Mouse (Mus musculus): ENCODE data around the gene Scn8a.

Scn8a gene

DNA sequence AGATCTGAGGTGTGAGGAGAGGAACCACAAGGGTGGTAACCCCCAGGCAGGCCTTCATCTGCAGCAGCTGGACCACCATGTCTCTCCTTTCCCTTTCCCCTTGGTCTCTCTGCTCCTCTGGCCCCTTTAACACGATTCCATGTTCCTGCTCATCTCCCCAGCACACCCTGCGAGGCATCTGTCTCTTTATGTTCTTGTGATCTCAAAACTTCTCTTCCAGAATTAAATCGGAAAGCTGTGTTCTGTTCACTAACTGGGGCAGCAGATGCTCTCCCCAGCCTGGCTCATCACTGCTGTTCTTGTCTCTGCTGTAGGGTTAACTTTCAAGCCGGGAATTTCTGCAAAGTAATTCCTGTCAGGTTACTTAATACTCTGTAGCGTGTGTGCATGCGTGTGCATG lies 91.3 kb downstream of the Scn8a start:
- DNase-seq: peak; percentile 84

DNA sequence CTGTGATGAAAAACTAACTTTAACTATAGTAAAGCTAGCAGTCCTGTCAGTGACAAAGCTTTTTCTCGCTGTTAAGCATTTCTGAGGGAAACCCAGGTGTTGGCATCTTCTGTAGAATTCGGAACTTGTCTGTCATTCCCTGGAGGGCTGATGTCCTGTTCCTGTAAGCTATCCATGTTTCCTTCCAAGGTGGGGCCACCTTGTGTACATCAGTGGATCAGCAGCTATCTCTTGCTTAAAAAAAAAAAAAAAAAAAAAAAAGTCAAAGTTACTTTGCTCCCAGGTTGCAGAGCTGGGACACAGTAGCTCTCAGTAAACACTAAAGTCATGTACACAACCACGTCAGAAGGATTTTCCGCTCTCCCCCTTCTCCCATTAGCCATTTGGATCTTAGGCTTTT lies 91.9 kb downstream of the Scn8a start:
- no peak for DNase-seq

DNA sequence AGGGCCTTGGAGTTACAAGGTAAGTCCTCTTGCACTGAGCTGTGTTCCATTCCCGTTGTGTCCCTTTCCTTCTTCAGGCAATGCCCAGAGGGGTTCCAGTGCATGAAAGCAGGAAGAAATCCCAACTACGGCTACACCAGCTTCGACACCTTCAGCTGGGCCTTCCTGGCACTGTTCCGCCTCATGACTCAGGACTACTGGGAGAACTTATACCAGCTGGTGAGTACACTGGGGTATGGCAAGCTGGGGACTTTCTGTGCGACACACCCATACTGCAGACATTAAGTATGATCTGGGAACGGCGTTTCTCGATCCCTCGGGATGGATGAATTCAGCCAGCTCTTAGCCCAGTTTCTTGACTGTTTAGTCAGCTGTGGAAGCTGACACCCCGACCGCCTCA lies 101.8 kb downstream of the Scn8a start:
- DNase-seq: peak; percentile 72

DNA sequence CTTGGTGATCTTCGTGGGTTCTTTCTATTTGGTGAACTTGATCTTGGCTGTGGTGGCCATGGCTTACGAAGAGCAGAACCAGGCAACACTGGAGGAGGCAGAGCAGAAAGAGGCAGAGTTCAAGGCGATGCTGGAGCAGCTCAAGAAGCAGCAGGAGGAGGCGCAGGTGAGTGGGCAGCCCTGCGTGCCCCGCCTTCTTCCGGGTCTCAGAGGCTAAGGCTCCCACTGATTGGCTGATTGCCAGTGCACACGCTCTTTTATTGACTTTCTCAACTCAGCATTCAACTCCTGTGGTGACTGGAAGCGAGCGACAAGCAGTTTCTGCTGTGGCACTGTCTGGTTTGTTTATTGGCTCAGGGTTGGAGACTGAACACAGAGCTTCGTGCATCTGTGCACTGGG lies 103.1 kb downstream of the Scn8a start:
- DNase-seq: no peak

DNA sequence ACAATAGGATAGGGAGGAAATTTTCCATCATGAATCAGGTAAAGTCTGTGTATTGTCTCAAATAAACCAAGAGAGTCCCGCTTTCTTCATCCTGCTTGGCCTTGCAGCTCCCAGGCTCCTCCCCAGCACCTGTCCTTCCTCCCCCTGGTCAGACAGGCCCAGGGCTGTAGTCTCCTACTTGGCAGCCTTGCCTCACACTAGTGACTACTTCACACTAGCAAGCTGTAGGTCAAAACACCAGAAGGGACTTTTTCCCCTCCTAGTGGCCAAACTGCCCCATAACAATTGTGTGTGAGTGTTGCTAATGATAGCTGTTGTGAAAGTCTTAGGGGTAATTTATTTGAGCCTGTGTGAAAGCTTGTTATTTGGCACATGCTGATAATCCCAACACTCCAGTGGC lies 105.0 kb downstream of the Scn8a start:
- no peak for DNase-seq

DNA sequence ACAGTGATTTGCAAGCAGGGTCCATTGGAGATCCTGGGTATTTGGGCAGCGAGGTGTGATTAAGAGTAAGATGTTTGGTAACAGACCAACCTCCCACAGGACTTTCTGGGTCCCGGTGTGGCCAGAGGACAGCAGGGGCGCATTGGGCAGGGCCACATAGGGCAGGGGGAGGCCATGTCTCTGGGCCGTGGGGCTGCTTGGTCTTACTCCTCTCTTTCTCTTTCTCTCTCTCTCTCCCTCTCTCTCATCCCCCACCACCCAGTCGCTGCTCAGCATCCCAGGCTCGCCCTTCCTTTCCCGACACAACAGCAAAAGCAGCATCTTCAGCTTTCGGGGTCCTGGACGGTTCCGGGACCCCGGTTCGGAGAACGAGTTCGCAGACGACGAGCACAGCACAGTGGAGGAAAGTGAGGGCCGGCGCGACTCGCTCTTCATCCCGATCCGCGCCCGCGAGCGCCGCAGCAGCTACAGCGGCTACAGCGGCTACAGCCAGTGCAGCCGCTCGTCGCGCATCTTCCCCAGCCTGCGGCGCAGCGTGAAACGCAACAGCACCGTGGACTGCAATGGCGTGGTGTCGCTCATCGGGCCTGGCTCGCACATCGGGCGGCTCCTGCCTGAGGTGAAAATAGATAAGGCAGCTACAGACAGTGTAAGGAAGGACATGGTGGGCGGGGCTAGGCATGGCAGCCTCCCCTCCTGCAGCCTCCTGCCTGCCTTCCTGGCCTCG lies 113.9 kb downstream of the Scn8a start:
- no peak for DNase-seq

DNA sequence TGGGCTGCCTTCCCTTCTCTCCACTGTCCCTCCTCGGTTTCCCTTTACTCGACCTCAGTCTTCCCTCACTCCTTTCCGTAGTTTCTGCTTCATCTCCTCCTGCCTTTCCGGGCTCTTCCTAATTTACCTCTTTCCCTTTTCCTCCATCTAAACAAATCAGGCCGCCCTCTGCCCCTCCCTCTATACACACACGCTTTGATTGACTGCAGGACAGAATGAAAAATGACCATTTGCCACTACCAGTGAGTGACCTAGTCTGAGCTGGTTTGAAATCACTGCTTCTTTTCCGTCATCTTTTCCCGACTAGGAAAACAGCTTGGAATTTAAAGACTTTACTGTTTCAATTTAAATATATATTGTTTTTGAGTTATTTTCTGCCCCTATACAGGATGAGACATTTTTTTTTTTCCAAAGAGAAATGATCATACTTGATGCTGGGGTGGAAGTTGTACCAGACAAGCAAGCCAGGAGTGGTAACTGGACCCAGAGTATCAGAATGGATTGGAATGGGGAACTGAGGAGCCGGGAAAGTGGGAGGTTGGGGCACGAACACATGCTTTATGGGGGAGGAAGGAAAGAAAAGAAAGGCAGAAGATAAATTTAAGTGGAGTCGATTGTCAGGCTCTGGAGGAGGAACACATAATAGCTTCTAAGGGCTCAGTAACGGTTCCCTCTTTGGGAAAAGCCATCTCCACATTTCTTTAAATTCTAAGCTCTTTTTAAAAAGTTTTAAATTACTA lies 114.7 kb downstream of the Scn8a start:
- no peak for DNase-seq

DNA sequence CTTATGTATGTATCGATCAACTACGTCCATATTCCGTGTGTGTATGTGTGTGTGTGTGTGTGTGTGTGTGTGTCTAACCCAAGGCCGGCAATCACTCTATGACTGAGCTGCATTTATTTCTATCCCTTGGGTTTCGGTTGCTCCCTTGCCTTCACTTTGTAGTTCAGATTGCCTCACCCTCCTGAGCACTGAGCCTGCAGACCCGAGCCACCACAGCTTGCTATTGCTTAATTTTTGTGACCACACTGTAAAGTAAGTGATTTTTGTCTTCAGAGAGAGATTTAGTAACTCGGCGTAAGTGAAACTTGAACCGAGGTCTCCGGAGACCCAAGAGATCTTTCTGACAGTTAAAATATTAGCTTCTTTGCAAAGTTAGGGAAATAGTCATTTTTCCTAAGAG lies 116.8 kb downstream of the Scn8a start:
- no peak for DNase-seq

DNA sequence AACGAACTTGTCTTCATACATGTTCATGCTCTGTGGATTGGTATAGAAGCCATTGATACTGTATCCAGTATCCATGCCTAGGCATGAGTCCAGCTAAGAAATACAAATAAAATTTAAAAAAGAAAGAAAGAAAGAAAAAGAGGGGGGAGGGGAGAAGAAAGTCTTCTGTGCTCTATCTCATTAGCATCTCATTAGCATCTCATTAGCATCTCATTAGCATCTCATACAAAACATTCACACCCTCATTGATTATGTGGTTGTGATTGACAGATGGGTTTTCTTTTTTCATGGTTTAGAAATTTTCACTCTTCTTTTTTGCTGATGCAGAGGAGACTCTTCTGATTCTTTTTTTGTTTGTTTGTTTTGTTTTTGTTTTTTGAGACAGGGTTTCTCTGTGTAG lies 117.4 kb downstream of the Scn8a start:
- no peak for DNase-seq

DNA sequence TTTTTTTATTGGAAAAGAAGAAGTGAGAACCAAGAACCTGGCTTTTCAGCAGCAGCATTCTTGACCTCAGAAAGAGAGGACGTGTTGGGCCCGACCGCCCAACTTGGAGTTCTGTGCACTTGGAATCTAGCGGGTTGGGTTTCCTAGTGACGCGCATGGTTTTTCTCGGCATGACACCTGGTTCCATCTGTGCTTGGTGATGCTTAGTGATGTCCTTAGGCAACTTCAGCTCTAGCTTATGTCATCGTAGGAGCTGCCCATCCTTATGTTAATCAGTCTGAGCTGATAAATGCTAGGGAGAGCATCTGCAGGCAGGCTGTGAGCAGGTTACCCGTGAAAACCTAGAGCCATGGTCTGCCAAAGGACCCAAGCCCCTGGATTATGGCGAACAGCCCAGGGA lies 120.6 kb downstream of the Scn8a start:
- DNase-seq: peak; percentile 48

DNA sequence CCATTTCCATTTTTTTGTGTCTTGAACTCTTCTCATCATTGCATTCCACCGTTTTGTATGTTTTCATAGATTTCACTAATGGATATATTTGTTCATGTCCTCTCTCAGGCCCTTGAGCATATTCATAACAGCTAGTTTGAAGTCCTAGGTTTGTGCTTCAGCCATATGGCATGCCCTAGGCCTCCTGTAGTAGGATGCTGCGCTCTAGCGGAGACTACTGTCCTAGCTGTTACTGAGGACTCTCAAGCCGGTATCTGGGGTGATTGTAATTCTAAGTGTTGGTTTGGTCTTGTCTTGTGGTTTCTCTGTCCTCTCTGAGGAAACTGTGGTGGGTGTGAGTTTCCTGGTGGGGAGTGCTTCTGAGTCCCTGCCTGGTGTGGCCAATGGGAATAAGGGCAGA lies 127.4 kb downstream of the Scn8a start:
- no peak for DNase-seq

DNA sequence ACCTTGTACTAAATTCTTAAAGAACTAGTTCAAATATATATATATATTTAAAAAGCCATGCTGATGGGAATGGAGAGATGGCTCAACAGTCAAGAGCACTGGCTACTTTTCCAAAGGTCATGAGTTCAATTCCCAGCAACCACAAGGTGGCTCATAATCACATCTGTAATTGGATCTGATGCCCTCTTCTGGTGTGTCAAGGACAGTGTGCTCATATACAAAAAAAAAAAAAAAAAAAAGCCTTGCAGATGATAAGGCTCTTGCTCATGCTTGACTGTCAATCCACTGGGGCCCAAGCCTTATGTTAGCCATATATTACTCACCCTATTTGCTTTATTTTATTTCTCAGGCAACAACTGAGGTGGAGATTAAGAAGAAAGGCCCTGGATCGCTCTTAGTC lies 132.0 kb downstream of the Scn8a start:
- no peak for DNase-seq

DNA sequence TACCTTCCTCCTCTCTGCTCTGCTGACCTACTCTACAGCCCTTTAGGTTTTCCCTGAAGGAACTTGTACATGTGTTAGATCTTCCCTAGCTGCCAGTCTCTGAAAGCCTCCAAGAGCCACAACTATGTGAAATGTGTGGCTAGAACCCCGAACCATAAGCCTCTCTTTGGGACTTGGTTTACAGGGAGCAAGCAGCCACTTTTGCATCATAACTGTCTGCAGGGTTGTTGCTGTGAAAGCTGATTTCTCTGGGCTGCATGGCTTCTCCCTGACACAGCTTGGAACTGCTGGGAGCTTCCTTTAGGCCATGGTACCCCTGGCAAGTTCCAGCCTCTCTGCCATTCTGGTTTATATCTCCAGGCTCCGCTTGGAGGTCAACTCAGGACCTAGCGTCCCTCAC lies 132.8 kb downstream of the Scn8a start:
- no peak for DNase-seq

DNA sequence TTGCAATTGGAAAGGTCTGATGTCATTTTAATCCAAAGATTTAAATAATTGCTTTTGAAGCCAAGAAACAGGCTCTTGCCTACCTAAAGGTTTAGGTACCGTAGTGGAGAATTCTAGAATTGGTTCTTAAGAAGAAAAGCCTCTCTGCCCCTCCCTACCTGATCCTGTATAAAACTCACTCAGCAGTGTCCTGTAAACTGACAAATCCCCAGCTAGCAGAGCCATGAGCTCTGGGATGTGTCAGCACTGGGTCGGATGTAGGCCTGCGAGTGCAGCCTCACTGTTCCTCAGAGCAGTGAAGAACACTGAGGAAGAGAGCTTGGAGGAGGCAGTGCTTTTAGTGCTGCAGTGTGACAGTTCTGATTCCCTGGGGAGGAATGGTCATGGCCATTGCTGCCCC lies 134.9 kb downstream of the Scn8a start:
- DNase-seq: no peak

DNA sequence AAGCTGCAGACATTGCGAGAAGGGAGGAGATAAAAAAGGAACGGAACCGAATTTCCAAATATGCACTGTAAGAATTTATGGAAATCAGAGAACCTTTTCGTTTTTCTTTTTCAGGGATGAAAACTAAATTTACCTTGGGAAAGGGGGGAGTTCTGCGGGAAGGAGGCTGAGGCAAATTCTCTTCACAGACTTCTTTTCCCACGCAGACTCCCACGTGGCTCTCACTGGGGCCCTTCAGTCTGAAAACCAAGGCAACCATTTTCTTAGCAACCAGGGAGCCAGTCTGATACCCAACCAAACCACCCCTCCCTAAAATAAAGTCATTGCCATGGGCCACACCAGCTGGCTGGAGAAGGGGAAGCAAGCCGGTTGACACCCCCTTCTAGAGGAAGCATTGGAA lies 136.1 kb downstream of the Scn8a start:
- DNase-seq: peak; percentile 53

DNA sequence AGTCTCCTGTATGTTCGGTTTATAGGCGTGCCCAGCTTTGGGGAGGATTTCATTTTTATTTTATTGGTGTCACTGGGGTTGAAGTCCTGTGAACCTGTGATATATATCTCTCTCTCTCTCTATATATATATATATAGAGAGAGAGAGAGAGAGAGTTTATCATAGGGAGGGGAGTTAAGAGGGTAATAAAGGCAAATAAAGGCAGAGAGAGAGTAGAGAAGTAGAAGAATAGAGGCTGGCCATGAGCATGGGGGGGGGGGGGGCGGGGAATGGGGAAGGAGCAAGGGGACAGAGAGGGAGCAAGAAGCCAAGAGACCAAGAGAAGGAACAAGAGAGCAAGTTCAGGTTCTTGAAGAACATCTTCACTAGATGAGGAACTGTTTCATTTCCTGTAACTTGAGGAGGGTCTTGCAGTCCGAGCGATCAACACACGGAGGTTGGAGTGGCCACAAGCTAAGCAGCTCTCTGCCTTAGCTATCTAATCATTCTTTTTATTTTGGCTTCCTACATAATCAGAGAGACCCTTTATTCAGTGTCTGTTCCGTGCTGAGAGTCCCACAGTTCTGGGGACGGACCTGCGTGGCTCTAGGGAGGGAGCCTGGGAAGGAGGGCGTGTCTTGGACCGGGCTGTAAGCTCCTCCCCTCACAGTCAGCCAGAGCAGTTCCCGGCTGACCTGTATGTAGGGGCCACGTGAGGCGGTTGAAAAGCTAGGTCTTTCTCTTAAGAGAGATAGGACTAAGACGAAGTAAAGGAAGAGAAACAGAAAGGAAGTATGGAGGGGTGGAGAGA lies 136.8 kb downstream of the Scn8a start:
- no peak for DNase-seq

DNA sequence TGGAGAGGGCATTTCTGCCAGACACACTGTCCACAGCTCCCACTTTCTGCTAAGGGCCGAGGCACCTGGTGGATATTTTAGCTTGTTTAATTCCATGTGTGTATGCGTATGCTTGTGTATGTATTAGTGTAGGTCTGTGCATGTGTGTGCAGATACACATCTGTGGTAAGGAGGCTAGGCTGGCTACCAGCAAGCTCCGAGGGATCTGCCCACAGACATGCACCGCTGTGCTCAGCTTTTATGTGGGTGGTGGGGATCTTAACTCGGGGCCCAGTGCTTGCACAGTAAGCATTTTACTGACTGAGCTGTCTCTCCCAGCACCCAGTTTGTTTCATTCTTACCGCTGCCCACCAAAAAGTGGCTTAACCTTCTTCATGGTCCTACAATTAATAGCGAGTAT lies 137.6 kb downstream of the Scn8a start:
- peak; percentile 39 for DNase-seq

DNA sequence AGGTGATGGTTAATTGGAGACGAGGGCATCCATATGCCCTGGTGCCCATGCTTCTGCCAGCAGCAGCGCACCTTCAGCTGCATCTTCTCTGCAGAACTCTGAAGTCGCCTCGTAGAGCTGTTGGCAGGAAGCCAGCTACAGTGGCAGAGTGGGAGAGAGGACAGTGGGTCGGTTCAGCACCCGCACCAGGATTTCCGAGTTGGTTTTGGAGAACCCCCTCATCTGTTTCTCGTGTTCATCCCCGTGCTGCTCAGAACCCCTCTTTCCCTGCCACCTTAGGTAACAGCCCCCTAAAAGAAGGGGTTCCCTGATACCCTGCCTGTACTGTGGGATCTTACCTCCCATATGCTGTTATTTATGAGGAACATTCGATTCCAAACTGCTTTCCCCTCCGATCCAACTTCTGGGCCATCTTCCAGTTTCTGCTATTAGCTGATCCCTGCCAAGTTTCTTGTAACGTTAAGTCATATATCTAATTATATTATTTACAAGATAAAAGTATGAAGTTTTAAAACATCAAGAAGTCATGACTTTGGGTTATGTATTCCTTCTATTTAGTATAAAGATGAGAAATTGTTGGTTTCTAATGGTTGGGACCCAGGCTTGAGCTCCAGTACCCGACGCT lies 138.8 kb downstream of the Scn8a start:
- peak; percentile 42 for DNase-seq

DNA sequence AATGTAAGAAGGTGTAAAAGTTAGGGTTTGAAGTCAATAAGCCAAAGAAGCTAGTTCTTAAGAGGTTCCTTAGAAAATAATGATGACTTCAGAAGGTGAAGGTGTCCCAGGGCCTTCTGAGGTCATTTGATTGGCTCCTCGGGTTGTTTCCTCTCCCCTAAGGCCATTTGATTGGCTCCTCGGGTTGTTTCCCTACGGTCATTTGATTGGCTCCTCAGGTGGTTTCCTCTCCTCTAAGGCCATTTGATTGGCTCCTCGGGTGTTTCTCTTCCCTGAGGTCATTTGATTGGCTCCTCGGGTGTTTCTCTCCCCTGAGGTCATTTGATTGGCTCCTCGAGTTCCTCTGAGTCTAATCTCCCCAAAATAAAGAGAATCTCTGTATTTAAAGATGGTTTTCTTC lies 141.7 kb downstream of the Scn8a start:
- DNase-seq: no peak

DNA sequence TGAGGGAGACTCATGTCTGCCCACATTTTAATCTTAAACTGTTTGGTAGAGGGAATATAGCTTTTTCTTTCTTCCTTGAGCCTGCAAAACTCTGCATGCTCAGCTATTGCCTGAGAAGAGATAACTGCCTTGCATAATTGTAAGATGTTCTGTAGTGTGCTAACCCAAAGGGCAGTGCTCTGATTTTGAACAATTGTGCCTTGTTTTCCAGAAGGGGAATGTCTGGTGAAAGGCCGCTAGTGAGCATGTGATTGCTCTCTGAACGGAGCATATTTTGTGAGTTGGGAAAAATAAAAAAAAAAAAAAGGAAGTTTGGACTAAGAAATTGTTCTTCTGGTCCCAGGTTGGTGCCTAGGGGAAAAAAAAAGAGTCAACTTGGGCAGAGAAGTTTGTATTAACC lies 159.3 kb downstream of the Scn8a start:
- DNase-seq: no peak

DNA sequence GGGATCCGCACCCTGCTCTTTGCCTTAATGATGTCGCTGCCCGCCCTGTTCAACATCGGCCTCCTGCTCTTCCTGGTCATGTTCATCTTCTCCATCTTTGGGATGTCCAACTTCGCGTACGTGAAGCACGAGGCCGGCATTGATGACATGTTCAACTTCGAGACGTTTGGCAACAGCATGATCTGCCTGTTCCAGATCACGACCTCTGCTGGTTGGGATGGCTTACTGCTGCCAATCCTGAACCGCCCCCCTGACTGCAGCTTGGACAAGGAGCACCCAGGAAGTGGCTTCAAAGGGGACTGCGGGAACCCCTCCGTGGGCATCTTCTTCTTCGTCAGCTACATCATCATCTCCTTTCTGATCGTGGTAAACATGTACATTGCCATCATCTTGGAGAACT lies 170.0 kb downstream of the Scn8a start:
- DNase-seq: peak; percentile 38

DNA sequence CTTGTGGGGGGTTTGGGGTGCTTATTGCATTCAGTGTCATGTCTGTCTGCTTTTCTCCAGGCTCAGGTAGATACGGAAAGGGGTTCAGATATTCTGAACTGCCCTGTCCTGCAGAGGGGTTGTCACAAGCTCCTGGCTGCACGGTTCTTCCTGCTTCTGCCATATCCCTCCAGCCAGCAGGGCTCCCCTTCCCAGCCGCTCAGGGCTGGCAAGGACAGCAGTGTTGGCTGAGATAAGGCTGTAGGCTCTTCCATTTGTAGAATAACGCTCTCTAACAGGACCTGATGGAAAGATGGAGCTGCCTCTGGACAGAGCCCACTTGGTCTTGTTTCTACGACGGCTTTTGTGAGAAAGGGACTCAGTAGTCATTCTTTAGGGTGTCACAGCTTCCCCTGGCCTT lies 172.3 kb downstream of the Scn8a start:
- no peak for DNase-seq

DNA sequence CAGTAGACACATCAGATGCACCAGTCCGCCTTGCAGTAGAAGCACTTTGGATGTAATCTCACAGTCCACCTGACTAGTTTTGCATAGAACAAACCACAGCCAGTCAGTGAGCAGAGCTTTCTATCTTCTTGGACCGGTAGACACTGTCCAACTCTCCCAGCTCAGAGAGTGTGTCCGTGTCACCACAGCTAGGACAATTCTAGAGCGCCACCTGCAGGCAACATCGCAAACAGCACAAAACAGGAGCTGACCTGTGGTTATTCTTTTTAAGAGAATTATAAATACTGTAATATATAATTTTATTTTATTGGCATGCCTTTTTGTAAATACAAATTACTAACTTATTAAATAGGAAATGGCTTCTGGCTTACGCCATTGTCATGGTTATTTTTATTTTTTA lies 173.0 kb downstream of the Scn8a start:
- peak; percentile 51 for DNase-seq

DNA sequence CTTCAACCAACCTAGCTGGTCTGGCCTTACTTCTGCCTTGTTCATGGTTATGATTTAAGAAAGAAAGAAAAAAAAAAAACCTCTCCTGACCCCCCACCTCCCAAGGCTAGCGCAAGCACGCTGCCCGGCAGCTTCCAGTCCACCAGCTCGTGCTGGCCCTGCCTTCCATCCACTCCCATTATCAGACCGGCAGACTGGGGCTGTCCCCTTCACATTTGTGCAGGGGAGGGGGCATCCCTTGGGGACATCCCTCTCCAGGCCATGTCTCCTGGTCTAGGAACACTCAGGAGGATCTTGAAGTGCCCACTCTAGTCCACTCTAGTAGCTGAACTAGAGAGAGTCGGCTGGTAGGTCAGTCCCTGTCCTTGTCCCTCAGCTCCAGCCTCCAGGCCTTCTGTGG lies 174.9 kb downstream of the Scn8a start:
- no peak for DNase-seq
